Mouse (Mus musculus) hindbrain, embryonic 14.5 days (tissue): Measurements from ENCODE around the gene Rhobtb1. TPM values are rescaled to one million over a fixed set of nuclear protein-coding genes. Genes with fewer than 3 reads are reported as not detected.

Experiments used
- ATAC-seq: fragments of 200-750 bp; cut with Nextera tagmentation; 2 replicates; pipeline ENCODE4 v1.8.0; 2017; ENCODE audit warnings: moderate number of reproducible peaks, mild to moderate bottlenecking, moderate TSS enrichment, moderate library complexity; ENCODE audit not compliant: low FRiP score
- DNase-seq: peaks from one replicate; pipeline ENCODE4 v3.0.0-alpha.2; 2015; ENCODE audit warnings: low spot score
- H3K27ac ChIP-seq: fragments of 300-500 bp; sonication (generic); 2 replicates; pipeline ENCODE4 v1.5.1; 2014; ENCODE audit warnings: mild to moderate bottlenecking, moderate library complexity
- H3K27me3 ChIP-seq: fragments of 300-500 bp; sonication (generic); 2 replicates; pipeline ENCODE4 v1.6.1; 2014; ENCODE audit warnings: mild to moderate bottlenecking, low read length, mixed read lengths; ENCODE audit not compliant: control insufficient read depth, insufficient read depth
- H3K36me3 ChIP-seq: fragments of 300-500 bp; sonication (generic); replicated peaks from 2 replicates; pipeline ENCODE4 v1.6.1; 2014; ENCODE audit not compliant: control insufficient read depth, insufficient read depth
- H3K4me1 ChIP-seq: fragments of 300-500 bp; sonication (generic); replicated peaks from 2 replicates; pipeline ENCODE4 v1.6.1; 2014; ENCODE audit warnings: antibody characterized with exemption, low read length, mixed read lengths; ENCODE audit not compliant: control insufficient read depth, insufficient read depth
- H3K4me2 ChIP-seq: fragments of 300-500 bp; sonication (generic); replicated peaks from 2 replicates; pipeline ENCODE4 v1.6.1; 2014; ENCODE audit warnings: mild to moderate bottlenecking, moderate library complexity
- H3K4me3 ChIP-seq: fragments of 300-500 bp; sonication (generic); replicated peaks from 2 replicates; pipeline ENCODE4 v1.5.1; 2014; ENCODE audit warnings: mild to moderate bottlenecking, low read length
- H3K9ac ChIP-seq: fragments of 300-500 bp; sonication (generic); 2 replicates; pipeline ENCODE4 v1.6.1; 2014
- H3K9me3 ChIP-seq: fragments of 300-500 bp; sonication (generic); 2 replicates; pipeline ENCODE4 v1.6.1; 2016; ENCODE audit warnings: low read length; ENCODE audit not compliant: control insufficient read depth
- WGBS: fragments of 180-500 bp; shearing (Covaris S2); extraction: QIAGEN DNeasy Blood & Tissue Kit; methylation state at CpG from one replicate; pipeline ENCODE4 v1.1.7; 2014; 5-methylcytosine and 5-hydroxymethylcytosine counted together
- polyA plus RNA-seq: library from polyadenylated mRNA; unstranded; fragments of >200 nt; fragmentation: Nextera tagmentation; extraction: Ambion mirVana; gene quantifications from 2 replicates; pipeline ENCODE4 v1.2.1, GENCODE M21; 2014

Gene Rhobtb1
- polyA plus RNA-seq, 1 experiment from 2014 or later: 19.8 TPM

DNA sequence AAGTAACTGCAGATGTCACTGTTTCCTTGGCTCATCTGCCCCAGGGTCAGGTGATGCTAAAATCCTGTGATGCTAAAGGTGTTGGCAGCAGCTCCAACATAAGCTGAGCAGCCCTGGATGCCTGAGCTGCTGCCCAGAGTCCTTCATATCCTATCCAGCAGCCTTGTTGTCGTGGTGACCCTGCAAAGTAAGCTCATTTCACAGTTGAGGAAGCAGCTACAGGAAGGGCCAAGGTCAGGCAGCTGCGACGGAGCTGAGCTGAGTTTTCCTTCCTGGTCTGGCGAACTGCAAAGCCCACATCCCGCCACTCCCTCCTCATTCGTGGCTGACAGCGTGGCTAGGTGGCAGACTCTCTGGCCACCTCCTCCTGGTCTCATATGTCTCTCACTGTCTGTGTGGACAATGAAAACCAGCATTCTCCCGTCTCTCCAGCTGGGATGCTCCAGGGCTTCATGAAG, 103.2 kb downstream of the Rhobtb1 start:
- WGBS: 9% methylated on average over 8 of the region's 8 CpGs
- no peaks in the 10 kb centered on the region for H3K27me3 ChIP-seq
- no peaks in the 10 kb centered on the region; the same call in 1 of the 2 replicates for H3K36me3 ChIP-seq
- no peaks in the 10 kb centered on the region for H3K9me3 ChIP-seq
- no peak overlapping the region for H3K4me3 ChIP-seq
- H3K4me1 ChIP-seq: peaks cover 16% of the 10 kb centered on the region
- H3K9ac ChIP-seq: no peak overlapping the region
- 0 out of 2 replicates have a peak overlapping the region, but pooled peaks have one; percentile 32 for H3K27ac ChIP-seq
- no peak overlapping the region for H3K4me2 ChIP-seq
- peak; percentile 68; the same call in 1 of the 2 replicates for ATAC-seq
- DNase-seq: peak; percentile 38

DNA sequence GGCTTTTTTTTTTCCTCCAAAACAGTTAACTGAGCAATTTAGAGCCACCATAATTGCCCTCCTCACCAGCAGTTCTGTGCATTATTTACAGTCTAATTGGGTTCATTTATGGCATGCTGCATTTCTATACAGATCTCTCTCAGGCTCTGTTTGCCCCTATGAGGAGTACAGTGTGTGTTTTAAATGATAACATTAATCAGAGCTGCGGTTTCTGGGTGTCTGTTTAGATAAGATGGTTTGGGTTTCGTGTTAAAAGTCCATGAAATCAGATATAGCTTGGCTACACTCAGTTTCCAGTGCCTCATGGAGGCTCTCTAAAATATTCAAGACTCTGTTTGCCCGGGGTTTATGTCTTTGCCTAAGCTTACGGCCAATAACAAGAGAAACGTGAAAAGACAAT, 104.4 kb downstream of the Rhobtb1 start:
- 46% methylated on average over 5 of the region's 5 CpGs for WGBS
- no peaks in the 10 kb centered on the region; the same call in 1 of the 2 replicates for H3K36me3 ChIP-seq
- H3K9me3 ChIP-seq: no peaks in the 10 kb centered on the region
- peaks cover 16% of the 10 kb centered on the region for H3K4me1 ChIP-seq
- H3K27ac ChIP-seq: no peak overlapping the region
- DNase-seq (no peak), ATAC-seq (no peak)
- no peak overlapping the region for H3K4me3 ChIP-seq
- no peaks in the 10 kb centered on the region for H3K27me3 ChIP-seq
- no peak overlapping the region for H3K9ac ChIP-seq
- no peak overlapping the region for H3K4me2 ChIP-seq

DNA sequence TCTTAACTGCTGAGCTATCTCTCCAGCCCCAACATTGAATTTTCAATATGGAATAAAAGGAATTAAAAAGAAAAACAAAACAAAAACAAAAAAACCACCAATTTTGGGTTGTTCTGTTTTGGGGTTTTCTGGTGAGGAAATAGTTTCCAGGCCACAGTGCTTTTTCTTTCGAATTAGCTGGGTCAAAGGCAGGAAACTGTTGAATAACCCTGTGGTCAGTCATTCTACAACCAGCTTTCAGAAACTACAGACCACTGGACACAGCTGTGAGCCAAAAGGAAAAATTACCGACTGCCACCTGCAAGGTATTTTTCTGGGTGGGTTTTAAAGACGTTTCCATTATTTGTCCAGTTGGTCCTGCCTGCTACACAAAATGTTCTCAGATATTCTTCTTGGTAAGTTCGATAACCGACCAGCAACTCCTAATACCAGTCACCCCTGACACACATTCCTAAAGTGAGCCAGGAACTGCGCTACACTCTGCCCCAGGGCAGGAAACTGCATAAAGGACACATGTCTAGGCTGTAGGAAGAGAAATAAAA, 106.4 kb downstream of the Rhobtb1 start:
- no peak for ATAC-seq
- WGBS: 84% methylated on average over 6 of the region's 6 CpGs
- DNase-seq: no peak

DNA sequence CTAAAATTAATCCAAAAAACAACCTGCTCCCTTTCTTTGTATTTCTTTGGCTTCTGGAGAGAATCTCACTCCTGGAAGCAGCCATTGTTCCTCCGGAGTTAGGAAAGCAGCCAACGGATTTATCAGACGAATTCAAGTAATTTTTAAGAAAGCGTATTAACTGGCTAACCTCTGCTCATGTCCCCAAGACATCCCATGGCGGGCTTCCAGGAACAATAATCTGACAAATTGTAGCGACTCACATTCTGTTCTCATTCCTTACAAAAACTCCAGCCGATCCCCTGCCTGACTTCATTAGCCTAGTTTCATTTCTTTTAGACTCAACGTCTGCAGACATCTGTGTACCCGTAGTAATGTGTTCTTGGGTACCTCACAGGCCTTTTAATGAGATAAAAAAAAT, 107.4 kb downstream of the Rhobtb1 start:
- ATAC-seq (no peak), DNase-seq (no peak)
- Histone ChIP-seq H3K4me3 (no peak overlapping the region), H3K9ac (no peak overlapping the region), H3K4me2 (no peak overlapping the region), H3K27me3 (no peaks in the 10 kb centered on the region), H3K4me1 (peaks cover 16% of the 10 kb centered on the region), H3K36me3 (no peaks in the 10 kb centered on the region), H3K27ac (no peak overlapping the region), H3K9me3 (no peaks in the 10 kb centered on the region)
- WGBS: 62% methylated on average over 9 of the region's 9 CpGs

More for the DNA sequence above, 106.4 kb downstream of the Rhobtb1 start:
- no peak overlapping the region for H3K4me3 ChIP-seq
- H3K4me1 ChIP-seq: peaks cover 16% of the 10 kb centered on the region
- H3K27me3 ChIP-seq: no peaks in the 10 kb centered on the region
- no peak overlapping the region for H3K27ac ChIP-seq
- no peak overlapping the region for H3K4me2 ChIP-seq
- H3K9ac ChIP-seq: no peak overlapping the region
- no peaks in the 10 kb centered on the region for H3K9me3 ChIP-seq
- no peaks in the 10 kb centered on the region for H3K36me3 ChIP-seq

DNA sequence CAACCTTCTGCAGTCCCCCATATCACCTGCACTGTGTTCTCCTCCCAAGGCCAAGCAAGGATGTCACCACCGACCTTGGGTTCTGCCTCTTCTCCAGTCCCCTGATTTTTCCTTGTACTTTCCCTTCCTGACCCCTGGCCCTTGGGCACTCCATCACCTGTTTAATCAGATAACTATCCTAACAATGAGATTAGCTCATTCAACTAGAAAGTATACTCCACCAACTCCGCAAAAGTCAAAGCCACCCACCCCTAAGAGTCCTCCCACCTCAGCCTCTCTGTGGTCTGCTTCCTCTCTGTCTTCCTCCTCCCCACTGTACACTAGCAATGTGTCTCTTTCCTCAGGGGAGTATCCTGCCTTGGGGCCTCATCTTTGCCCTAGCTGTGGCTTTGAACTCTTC, 107.9 kb downstream of the Rhobtb1 start:
- Histone ChIP-seq H3K4me1 (peaks cover 14% of the 10 kb centered on the region), H3K4me3 (no peak overlapping the region), H3K9ac (no peak overlapping the region), H3K4me2 (no peak overlapping the region), H3K9me3 (no peaks in the 10 kb centered on the region), H3K27ac (no peak overlapping the region), H3K36me3 (no peaks in the 10 kb centered on the region), H3K27me3 (no peaks in the 10 kb centered on the region)
- DNase-seq: no peak
- 80% methylated on average over 2 of the region's 2 CpGs for WGBS
- ATAC-seq: no peak

DNA sequence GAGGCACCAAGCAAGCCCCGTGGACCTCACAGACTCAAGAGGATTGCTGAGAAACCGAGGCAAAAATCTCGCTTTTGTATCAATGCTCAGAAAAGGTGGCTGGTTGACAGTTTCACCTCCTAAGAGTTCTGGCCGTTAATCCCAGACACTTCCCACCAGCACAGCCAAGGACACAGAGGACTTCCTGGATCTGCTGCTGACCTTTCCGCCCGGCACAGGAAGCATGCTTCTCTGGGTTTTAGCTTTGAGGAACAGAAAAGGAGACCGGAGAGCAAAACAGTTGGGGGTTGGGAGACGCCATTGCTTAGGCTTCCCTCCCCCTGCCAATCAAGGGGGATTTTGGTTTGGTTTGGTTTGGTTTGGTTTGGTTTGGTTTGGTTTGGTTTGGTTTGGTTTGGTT, 108.7 kb downstream of the Rhobtb1 start:
- DNase-seq (no peak), ATAC-seq (no peak)
- no peak overlapping the region for H3K27ac ChIP-seq
- 93% methylated on average over 8 of the region's 8 CpGs for WGBS
- no peaks in the 10 kb centered on the region for H3K36me3 ChIP-seq
- no peaks in the 10 kb centered on the region for H3K27me3 ChIP-seq
- H3K4me2 ChIP-seq: no peak overlapping the region
- no peaks in the 10 kb centered on the region for H3K9me3 ChIP-seq
- no peak overlapping the region for H3K9ac ChIP-seq
- H3K4me1 ChIP-seq: peaks cover 8% of the 10 kb centered on the region; the same call in 1 of the 2 replicates
- H3K4me3 ChIP-seq: no peak overlapping the region

DNA sequence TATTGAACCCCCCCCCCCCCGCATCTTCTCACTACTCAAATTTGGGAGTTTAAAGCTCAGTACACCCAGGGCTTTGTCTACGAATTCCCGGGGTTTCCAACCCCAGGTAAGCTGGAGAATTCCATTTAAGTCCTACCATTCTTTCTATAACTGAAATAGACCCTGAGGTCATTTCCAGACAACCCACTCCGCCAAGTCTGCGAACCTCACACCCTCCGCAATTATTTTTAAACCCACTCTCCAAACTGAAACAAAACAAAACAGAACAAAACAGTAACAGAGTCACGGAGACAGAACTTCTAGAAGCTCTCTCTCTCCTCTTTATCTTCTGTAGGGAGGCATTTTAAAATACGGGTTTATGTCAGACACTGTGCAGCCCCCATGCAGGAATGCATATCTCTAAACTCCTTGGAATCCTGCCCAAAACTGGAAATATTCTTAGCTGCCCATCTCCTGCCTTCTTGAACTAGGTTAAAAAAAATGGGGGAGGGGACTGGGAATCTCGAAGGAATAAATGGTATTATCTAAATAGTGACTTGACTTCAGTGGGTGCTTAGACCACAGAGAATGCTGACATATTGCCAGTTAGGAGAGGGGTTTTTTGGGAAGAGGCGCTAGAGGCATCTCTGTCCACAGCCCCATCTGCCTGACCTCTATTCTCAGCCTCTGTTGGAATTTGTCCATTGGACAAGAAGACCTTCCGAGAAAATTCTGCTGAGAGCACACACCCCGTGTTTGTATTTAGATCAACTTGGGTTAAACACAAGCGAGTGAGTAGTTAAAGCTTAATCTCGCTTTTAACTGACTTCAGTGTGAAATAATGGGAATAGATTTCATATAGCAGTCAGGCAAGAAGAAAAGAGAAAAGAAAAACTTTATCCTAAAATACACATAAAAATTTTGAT, 111.9 kb downstream of the Rhobtb1 start:
- ATAC-seq (no peak), DNase-seq (no peak)
- Histone ChIP-seq H3K4me1 (peaks cover 3% of the 10 kb centered on the region; the same call in 1 of the 2 replicates), H3K4me2 (no peak overlapping the region), H3K9ac (no peak overlapping the region), H3K4me3 (no peak overlapping the region), H3K36me3 (no peaks in the 10 kb centered on the region), H3K27ac (no peak overlapping the region), H3K27me3 (no peaks in the 10 kb centered on the region), H3K9me3 (no peaks in the 10 kb centered on the region)
- WGBS: 81% methylated on average over 14 of the region's 14 CpGs

DNA sequence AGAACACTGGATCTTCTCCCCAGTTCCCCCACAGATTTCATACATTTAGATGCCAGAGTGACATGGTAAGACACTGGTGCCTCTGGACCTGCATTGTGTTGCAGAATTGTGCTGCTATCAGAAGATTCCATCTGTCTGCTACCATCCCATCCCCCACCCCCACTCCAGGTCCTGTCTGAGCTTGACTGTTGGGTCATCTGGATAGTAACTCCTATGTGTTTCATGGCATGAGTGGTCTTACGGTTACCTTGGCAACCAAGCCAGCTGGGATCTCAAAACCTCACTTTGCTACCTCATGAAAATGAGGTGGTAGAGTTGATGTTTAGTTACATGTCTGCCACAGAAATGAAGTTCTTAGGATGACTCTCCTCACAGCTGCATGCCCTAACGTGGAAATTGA, 112.7 kb downstream of the Rhobtb1 start:
- WGBS: 71% methylated on average over 2 of the region's 2 CpGs
- DNase-seq (no peak), ATAC-seq (no peak)
- no peak overlapping the region for H3K4me3 ChIP-seq
- H3K4me1 ChIP-seq: peaks cover 3% of the 10 kb centered on the region; the same call in 1 of the 2 replicates
- no peak overlapping the region for H3K9ac ChIP-seq
- no peaks in the 10 kb centered on the region for H3K27me3 ChIP-seq
- no peaks in the 10 kb centered on the region; the same call in 1 of the 2 replicates for H3K36me3 ChIP-seq
- no peak overlapping the region for H3K4me2 ChIP-seq
- H3K27ac ChIP-seq: peak overlapping the region; percentile 14; the same call in 1 of the 2 replicates
- H3K9me3 ChIP-seq: no peaks in the 10 kb centered on the region

DNA sequence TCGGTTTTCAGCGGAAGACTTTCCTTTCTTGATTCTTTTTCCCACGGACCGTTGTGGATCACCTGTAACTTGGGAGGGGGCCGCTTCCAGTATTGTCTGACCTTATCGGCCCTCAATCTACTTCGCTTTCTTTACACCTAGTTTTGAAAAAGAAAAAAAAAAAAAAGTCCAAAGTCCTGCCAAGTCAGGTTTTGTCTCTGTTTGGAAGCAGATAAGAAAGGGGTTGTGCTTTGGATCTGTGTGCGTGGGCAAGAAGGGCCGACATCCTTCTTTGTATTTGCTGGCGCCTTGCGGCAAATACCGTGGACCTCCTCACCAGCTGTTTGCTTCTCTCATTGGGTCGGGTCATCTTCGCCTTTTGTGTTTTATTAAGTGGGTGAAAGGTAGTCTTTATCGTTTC, 114.2 kb downstream of the Rhobtb1 start:
- Histone ChIP-seq H3K27ac (no peak overlapping the region), H3K36me3 (peaks cover 7% of the 10 kb centered on the region), H3K9me3 (no peaks in the 10 kb centered on the region), H3K9ac (no peak overlapping the region), H3K4me1 (peaks cover 3% of the 10 kb centered on the region; the same call in 1 of the 2 replicates), H3K27me3 (no peaks in the 10 kb centered on the region), H3K4me2 (no peak overlapping the region), H3K4me3 (no peak overlapping the region)
- WGBS: 88% methylated on average over 15 of the region's 15 CpGs
- DNase-seq (no peak), ATAC-seq (no peak)
